ENCODE assay signal across 18 mouse cellular contexts in the genomic region with DNA sequence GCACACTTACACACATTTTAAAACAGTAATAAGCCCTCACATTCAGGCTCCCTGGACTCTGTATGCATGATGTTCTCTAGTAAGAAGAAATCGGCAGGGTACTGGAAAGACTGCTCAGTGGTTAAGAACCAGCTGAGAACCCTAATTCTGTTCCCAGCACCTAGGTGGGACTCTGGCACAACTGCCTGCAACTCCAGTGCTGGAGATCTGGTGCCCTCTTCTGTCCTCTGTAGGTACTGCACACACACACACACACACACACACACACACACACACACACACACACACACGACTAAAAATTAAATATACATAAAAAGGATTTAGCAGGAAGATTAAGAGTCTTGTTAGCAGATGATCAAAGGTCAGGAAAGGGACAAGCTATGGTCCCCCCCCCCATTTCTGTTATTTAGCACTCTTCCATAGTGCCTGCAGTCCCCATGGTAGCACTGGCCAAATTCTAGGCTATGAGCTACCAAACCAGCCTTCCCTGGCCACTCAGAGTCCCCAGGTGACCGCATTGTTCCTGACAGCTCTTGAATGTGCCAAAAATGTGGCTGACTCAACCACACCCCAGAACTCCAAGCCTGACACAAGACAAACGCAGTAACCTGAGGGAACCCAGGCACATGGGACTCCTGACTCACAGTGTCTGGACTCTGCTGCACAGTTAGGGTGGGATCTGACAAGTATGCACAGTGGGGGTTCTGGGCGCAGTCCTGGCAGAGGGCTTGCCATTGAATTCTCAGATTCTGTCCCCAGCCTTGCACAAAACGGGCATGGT. TPM values are rescaled to one million over a fixed set of nuclear protein-coding genes. Genes with fewer than 3 reads are reported as not detected.
A peak's percentile ranks its signal among the peaks of the same experiment; 100 is the strongest.
DNase-seq lines count a peak whose midpoint lies in the region; ATAC-seq and TF ChIP-seq lines count a peak whose summit lies in the region.
"Had no signal": no experiment of that assay in that cellular context is flagged by ENCODE, and none has a peak within 500 bp of the region (broad histone marks: within the 10 kb centered on the region; RNA-seq: fewer than 3 reads in every experiment).

No protein-coding gene starts in this region.

- H3K27ac ChIP-seq in forebrain, postnatal 0 days (ENCODE audit: low read depth, low read length): no peak overlapping the region
- no peak overlapping the region for H3K27ac ChIP-seq in forebrain, embryonic 13.5 days
- H3K27ac ChIP-seq: heart, embryonic 15.5 days had no signal

- no peaks in the 10 kb centered on the region for H3K36me3 ChIP-seq in forebrain, postnatal 0 days (ENCODE audit: insufficient read depth)
- H3K36me3 ChIP-seq in forebrain, embryonic 13.5 days (ENCODE audit: poor library complexity, severe bottlenecking): peaks cover 4% of the 10 kb centered on the region; the same call in 1 of the 2 replicates
- H3K36me3 ChIP-seq: heart, embryonic 15.5 days had no signal

- no peaks in the 10 kb centered on the region for H3K4me1 ChIP-seq in forebrain, postnatal 0 days (ENCODE audit: insufficient read depth)
- H3K4me1 ChIP-seq in forebrain, embryonic 13.5 days: peaks cover 39% of the 10 kb centered on the region

- no peak for DNase-seq in forebrain, postnatal 0 days
- peak; percentile 63 to 77 for DNase-seq in lung, adult 18-20 months
- DNase-seq in lung, postnatal 4 days: no peak
- DNase-seq in brain, embryonic 14.5 days (ENCODE audit: low read depth): no peak
- DNase-seq in lung, postnatal 25 days (ENCODE audit: low spot score): peak; percentile 69
- no peak for DNase-seq in frontal cortex, postnatal 25 days (ENCODE audit: low spot score in 2 of 2)
- DNase-seq: adrenal gland, postnatal 10 days; B cell, adult 2 months; cerebellum, postnatal 10 days; gastrocnemius, postnatal 36 days; kidney, adult 11 months; kidney, postnatal 4 days; thymus, postnatal 36 days had no signal

- no peak overlapping the region for H3K9ac ChIP-seq in forebrain, postnatal 0 days
- no peak overlapping the region for H3K9ac ChIP-seq in forebrain, embryonic 13.5 days
- H3K9ac ChIP-seq: heart, embryonic 15.5 days had no signal

- H3K27me3 ChIP-seq in forebrain, postnatal 0 days (ENCODE audit: insufficient read depth, low read length): no peaks in the 10 kb centered on the region
- 0 out of 2 replicates have a peak, but pooled peaks cover 3% of the 10 kb centered on the region for H3K27me3 ChIP-seq in forebrain, embryonic 13.5 days
- H3K27me3 ChIP-seq: heart, embryonic 15.5 days had no signal

- no peak for TF ChIP-seq POLR2A in brain, embryonic 14.5 days (IDR thresholded peaks at IDR 0.05; ENCODE audit: borderline replicate concordance, extremely low read depth, insufficient read depth, insufficient read length, poor library complexity, severe bottlenecking)

- H3K4me2 ChIP-seq in forebrain, postnatal 0 days (ENCODE audit: low read depth): no peak overlapping the region
- no peak overlapping the region for H3K4me2 ChIP-seq in forebrain, embryonic 13.5 days
- H3K4me2 ChIP-seq: heart, embryonic 15.5 days had no signal

- WGBS in forebrain, postnatal 0 days: 96% methylated on average over 6 of the region's 6 CpGs
- WGBS in forebrain, embryonic 13.5 days: 94% methylated on average over 6 of the region's 6 CpGs

- TF ChIP-seq CTCF in forebrain, postnatal 0 days (IDR thresholded peaks at IDR 0.05; ENCODE audit: low read depth): peak; percentile 29
- TF ChIP-seq CTCF in brain, embryonic 14.5 days (IDR thresholded peaks at IDR 0.05; ENCODE audit: borderline replicate concordance, extremely low read depth, insufficient read depth, insufficient read length): 0 out of 2 replicates have a peak, but pooled peaks have one; percentile 5

- ATAC-seq in forebrain, postnatal 0 days: no peak
- ATAC-seq in forebrain, embryonic 13.5 days: no peak
- no peak for ATAC-seq in erythroid progenitor cell, adult 5-6 weeks (replicated peaks; ENCODE audit: low FRiP score, poor library complexity, severe bottlenecking)

- no peak overlapping the region for H3K4me3 ChIP-seq in forebrain, postnatal 0 days (ENCODE audit: low read depth, low read length)
- no peak overlapping the region for H3K4me3 ChIP-seq in forebrain, embryonic 13.5 days
- H3K4me3 ChIP-seq: heart, embryonic 15.5 days had no signal

- H3K9me3 ChIP-seq in forebrain, postnatal 0 days (ENCODE audit: low read length): no peaks in the 10 kb centered on the region
- H3K9me3 ChIP-seq in forebrain, embryonic 13.5 days (replicated peaks): no peaks in the 10 kb centered on the region; the same call in 1 of the 2 replicates
- H3K9me3 ChIP-seq: heart, embryonic 15.5 days had no signal

RNA-seq across cellular contexts. Expression of a gene that starts 47.3 kb away (rescaled TPM):
- 0.77 and 1.8 TPM in 2 replicates for total RNA-seq in forebrain, postnatal 0 days (2014; rRNA removed)
- 1.4 and 1.5 TPM in 2 replicates for polyA plus RNA-seq in forebrain, postnatal 0 days (2015; fragmentation: Nextera tagmentation; extraction: Ambion mirVana)
- polyA plus RNA-seq in forebrain, embryonic 13.5 days (2015; fragmentation: Nextera tagmentation; extraction: Ambion mirVana): 3.8 and 4.5 TPM in 2 replicates
- 1.9 and 3.2 TPM in 2 replicates for polyA plus RNA-seq in brain, embryonic 14.5 days (2012; rRNA removed)
- total RNA-seq in erythroid progenitor cell, adult 5-6 weeks (2015; ENCODE audit: low replicate concordance): not detected in 2 replicates
- not detected in 2 replicates for total RNA-seq in erythroid progenitor cell, adult 5-6 weeks (2017; ENCODE audit: low replicate concordance)
- total RNA-seq: liver, adult 2 months; neutrophil, adult 5-6 weeks had no signal
- polyA plus RNA-seq: liver, adult 2 months had no signal

RNA-seq across cellular contexts. Expression of a gene that starts 51.5 kb away (rescaled TPM):
- total RNA-seq in forebrain, postnatal 0 days (2014; rRNA removed): 87.6 and 105 TPM in 2 replicates
- 106 and 107 TPM in 2 replicates for polyA plus RNA-seq in forebrain, postnatal 0 days (2015; fragmentation: Nextera tagmentation; extraction: Ambion mirVana)
- polyA plus RNA-seq in forebrain, embryonic 13.5 days (2015; fragmentation: Nextera tagmentation; extraction: Ambion mirVana): 120 and 127 TPM in 2 replicates
- 72.3 and 98.7 TPM in 2 replicates for polyA plus RNA-seq in brain, embryonic 14.5 days (2012; rRNA removed)
- 1.7 and 2.2 TPM in 2 replicates for total RNA-seq in erythroid progenitor cell, adult 5-6 weeks (2015; ENCODE audit: low replicate concordance)
- 4.0 TPM in 1 of 2 replicates, not detected in the other for total RNA-seq in erythroid progenitor cell, adult 5-6 weeks (2017; ENCODE audit: low replicate concordance)

Comparison
In these comparisons a context has a peak if more than half of its experiments do, and no peak if none do; other contexts are left out.
1. DNase-seq: peak in lung, adult 18-20 months (2 of 2) and lung, postnatal 25 days (single experiment); none in forebrain, postnatal 0 days (single experiment), lung, postnatal 4 days (0 of 2), brain, embryonic 14.5 days (single experiment) and frontal cortex, postnatal 25 days (0 of 2).